Mouse (Mus musculus) brown adipose tissue, adult 24 weeks (tissue): ENCODE results near the gene Wfdc15b. TPM values are rescaled to one million over a fixed set of nuclear protein-coding genes. Genes with fewer than 3 reads are reported as not detected.
"Not testable (repeated sequence)": the region's sequence is repeated elsewhere in the genome, so short reads cannot be mapped to it uniquely, and the experiment has no call there.

Experiments used
- H3K27ac ChIP-seq: fragments of 200-500 bp; replicated peaks from 2 replicates; pipeline ENCODE4 v1.5.1; 2012; ENCODE audit warnings: low read depth, mild to moderate bottlenecking, low read length
- H3K4me1 ChIP-seq: fragments of 200-500 bp; 2 replicates; pipeline ENCODE4 v1.6.1; 2012; ENCODE audit warnings: low read length, mixed read lengths; ENCODE audit not compliant: control insufficient read depth, insufficient read depth, insufficient read length
- H3K4me3 ChIP-seq: fragments of 200-500 bp; 2 replicates; pipeline ENCODE4 v1.5.1; 2012; ENCODE audit warnings: low read depth, mild to moderate bottlenecking, low read length, moderate library complexity; ENCODE audit not compliant: insufficient read depth
- polyA plus RNA-seq: library from polyadenylated mRNA; stranded (reverse); fragments of >200 nt; gene quantifications from 2 replicates; pipeline ENCODE4 v1.2.4, GENCODE M21; 2012; ENCODE audit not compliant: missing spikeins, insufficient read depth, insufficient read length

Gene Wfdc15b
- polyA plus RNA-seq = not detected in 2 replicates

- no peak within 1 kb of the TSS for H3K27ac ChIP-seq
- no peaks in the 10 kb centered on the region for H3K4me1 ChIP-seq
- H3K4me3 ChIP-seq = no peak within 1 kb of the TSS
These were observed at the start of gene Wfdc15b for GRCm38 (mm10) chr2:164221522-164221921. Gene Wfdc15b, minus strand, starts transcription at chr2:164221660.

GRCm38 (mm10) chr2:164256540-164256939 lies 35.1 kb upstream of the Wfdc15b start, which contains the start of gene Svs3b:
Gene Svs3b, minus strand, starts transcription at chr2:164256640.
- H3K4me3 ChIP-seq, H3K27ac ChIP-seq, H3K4me1 ChIP-seq: not testable (repeated sequence)

GRCm38 (mm10) chr2:164238366-164238765 lies 16.9 kb upstream of the Wfdc15b start, which contains the start of gene Svs2:
Gene Svs2, minus strand, starts transcription at chr2:164238466.
- no peak within 1 kb of the TSS for H3K27ac ChIP-seq
- no peak within 1 kb of the TSS for H3K4me3 ChIP-seq
- no peaks in the 10 kb centered on the region for H3K4me1 ChIP-seq

DNA sequence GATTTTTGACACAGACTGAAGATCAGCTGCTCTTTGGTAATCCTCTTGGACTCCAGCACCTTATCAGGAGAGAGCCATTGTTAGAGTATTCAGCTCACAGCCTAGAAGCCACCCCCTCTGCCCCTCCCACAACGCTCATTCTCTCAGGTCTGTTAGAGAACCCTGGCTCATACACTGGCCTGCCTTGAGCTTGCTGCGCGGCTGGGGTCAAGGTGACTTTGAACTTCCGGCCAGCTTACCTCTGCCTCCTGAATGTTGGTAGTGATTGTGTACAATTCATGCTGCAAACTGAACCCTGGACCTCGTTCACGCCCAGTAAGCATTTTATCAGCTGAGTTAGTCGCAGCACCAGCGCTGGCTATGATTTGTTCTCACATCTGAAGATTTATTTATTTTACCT lies 11.2 kb upstream of the Wfdc15b start:
- Histone ChIP-seq H3K4me1 (no peaks in the 10 kb centered on the region), H3K4me3 (no peak overlapping the region)

GRCm38 (mm10) chr2:164228361-164229070 lies 7.1 kb upstream of the Wfdc15b start:
- H3K4me1 ChIP-seq = no peaks in the 10 kb centered on the region
- no peak overlapping the region for H3K27ac ChIP-seq
- H3K4me3 ChIP-seq = no peak overlapping the region

More for the DNA sequence above, 11.2 kb upstream of the Wfdc15b start:
- H3K27ac ChIP-seq = no peak overlapping the region

- no peaks in the 10 kb centered on the region for H3K4me1 ChIP-seq
- H3K27ac ChIP-seq = no peak overlapping the region
- no peak overlapping the region for H3K4me3 ChIP-seq
These were observed 2.2 kb downstream of the Wfdc15b start for GRCm38 (mm10) chr2:164219295-164219694.

DNA sequence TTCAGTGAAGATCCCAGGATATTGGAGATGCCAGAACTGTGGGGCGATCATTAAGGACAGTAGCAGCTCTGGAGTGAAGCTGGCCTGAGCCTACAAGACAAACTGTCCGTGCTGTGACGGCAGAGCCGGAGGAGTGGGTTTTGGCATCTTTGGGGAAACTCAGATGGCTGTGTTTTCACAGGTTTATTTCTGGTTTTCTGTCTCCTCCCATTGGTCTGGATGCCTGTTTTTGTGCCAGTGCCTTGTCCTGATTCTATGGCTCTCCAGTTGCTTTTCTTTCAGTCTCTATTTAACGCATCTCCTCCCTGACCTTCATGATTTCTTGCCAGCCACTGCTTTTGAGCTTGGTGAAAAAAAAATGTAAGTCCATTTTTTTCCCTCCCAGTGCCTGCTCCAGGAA lies 8.7 kb downstream of the Wfdc15b start:
- H3K4me1 ChIP-seq = no peaks in the 10 kb centered on the region
- no peak overlapping the region for H3K4me3 ChIP-seq
- H3K27ac ChIP-seq = no peak overlapping the region

DNA sequence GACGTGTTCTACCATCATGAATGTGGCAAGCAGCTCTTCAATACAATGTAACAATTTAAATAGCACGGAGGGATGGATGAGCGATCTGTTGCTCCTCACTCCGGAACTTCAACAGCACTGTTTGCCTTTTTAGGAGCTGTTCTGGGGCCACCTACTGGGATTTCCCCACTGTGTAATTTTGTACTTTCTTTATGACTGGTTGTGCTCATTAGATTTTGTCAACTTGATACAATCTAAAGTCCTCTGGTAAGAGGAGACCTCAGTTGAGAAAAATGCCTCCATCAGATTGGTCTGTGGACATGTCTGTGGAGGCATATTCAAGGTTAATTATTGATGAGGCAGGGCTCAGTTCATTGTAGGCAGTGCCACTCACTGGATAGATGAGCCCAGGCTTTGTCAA lies 10.6 kb downstream of the Wfdc15b start:
- Histone ChIP-seq H3K4me3 (no peak overlapping the region), H3K27ac (no peak overlapping the region), H3K4me1 (no peaks in the 10 kb centered on the region)

GRCm38 (mm10) chr2:164206676-164207075 lies 14.8 kb downstream of the Wfdc15b start:
- no peak overlapping the region for H3K27ac ChIP-seq
- no peaks in the 10 kb centered on the region for H3K4me1 ChIP-seq
- H3K4me3 ChIP-seq = no peak overlapping the region

DNA sequence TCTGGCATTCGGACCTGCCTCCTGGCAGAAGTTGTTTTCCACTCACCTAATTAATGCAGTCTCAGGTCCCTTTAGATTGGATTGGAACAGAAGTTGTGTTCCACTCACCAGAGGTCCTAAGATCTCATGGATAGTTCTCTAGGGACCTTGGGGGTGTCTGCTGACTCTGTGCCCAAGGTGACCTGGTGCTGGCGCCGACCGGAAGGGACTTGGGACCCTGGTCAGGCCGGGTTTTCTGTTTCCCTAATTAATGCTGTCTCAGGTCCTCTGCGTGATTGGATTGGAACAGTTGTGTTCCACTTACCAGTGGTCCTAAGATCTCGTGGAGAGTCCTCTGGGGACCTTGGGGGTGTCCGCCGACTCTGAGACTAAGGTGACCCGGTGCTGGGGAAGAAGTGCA lies 15.4 kb downstream of the Wfdc15b start:
- not testable (repeated sequence) for H3K27ac ChIP-seq, H3K4me3 ChIP-seq, H3K4me1 ChIP-seq

DNA sequence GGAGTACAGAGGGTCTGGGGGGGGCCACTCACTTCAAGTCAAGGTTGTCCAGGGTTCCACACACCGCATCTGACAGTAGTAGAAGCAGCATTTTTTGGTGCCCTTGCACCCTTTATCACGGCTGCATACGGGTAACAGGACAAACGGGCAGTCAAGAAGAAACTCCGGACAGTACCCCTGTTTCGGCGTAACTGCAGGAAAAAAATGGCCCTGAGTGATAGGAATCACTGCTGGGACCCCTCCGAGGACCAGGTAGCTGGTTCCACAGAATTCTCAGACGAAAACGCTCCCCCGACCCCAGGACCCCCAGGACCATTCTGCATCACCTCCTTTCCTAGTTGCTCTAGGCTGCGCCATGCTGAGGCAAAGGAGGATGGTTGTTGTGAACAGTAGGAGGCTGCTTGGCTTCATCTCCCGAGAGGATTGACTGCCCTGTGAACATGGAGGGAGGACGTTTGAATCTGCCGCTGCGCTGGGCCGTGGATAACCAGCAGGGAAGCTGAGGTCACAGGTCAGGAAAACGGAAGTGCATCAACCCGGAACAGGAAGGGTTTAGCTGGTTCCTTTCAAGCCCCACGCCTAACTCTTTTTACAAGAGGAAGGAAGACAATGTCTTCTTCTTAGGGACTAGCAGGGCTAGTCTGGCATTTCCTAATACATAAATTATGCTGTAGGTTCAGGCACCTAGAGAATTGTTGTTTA lies 21.7 kb downstream of the Wfdc15b start, which contains the start of gene Wfdc15a:
Gene Wfdc15a, minus strand, starts transcription at position 505 of the 702 bp plus-strand sequence.
- Histone ChIP-seq H3K4me1 (no peaks in the 10 kb centered on the region), H3K4me3 (no peak within 1 kb of the TSS), H3K27ac (no peak within 1 kb of the TSS)

- Histone ChIP-seq H3K4me1 (no peaks in the 10 kb centered on the region), H3K27ac (no peak overlapping the region), H3K4me3 (no peak overlapping the region)
These were observed 24.8 kb downstream of the Wfdc15b start for GRCm38 (mm10) chr2:164196700-164196990.

DNA sequence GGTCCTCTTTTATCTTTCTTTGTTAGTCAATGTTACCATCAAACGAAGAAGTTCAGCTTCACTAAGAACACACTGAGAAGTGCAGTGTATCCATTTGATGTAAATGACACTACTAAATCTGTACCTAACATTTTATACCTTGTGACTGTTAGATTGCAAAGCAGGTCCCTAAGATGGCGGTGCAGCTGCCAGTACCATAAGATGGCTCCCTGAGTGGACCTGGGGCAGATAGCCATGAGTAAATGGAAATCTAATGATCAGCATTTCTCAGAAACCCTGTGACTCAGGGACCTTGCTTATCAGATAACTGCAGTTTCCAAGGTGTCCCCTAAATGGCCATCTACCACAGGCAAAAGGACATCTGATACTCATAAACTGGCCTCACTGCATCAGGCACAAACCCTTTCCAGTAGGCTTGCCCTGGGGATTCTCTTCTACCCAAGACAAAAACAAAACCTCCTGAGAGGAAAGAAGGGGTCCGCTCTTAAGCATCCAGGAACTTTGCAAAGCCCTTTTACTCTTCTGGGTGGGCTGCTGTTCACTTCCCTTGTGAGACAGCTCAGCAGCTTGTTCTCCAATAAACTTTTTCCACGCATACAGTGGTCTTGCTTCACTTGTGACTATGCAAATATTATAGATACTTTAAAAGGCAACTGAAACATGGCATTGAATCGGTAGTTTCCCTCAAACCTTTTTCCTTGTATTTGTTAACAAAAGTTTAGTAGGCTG lies 25.3 kb downstream of the Wfdc15b start:
- Histone ChIP-seq H3K4me3 (no peak overlapping the region), H3K27ac (no peak overlapping the region), H3K4me1 (no peaks in the 10 kb centered on the region)

DNA sequence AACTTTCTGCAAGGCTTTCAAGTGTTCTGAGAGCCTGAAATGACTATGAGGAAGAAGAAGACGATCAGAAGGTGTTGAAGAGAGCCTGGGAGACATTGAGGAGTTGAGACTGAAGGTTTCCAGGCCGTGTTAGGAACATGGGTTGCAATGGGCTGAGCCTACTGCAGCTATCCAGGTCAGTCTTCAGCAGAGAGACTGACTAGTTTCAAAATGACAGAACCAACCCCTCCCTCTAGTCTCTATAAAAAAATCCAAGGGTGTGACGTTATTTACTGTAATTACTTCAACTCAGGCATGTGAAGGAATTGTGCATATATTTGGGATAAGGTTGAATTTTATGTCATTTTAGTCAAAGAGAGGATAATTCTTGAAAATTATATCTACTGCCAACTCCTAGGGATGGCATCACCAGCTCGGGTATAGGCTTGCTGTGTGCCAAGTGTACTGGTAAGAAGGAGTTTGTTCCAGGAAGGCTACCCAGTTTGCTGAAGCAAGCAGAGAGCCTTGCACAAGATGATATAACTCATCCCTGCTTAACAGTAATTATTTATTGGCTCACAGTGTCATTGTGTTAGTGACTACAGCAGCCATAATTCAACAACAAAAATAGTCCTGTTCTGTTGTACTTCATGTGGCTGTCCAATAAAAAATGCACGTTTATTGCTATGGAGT lies 26.4 kb downstream of the Wfdc15b start:
- H3K27ac ChIP-seq = no peak overlapping the region
- H3K4me1 ChIP-seq = no peaks in the 10 kb centered on the region
- no peak overlapping the region for H3K4me3 ChIP-seq

GRCm38 (mm10) chr2:164192279-164192678 lies 29.2 kb downstream of the Wfdc15b start:
- Histone ChIP-seq H3K27ac (no peak overlapping the region), H3K4me1 (no peaks in the 10 kb centered on the region), H3K4me3 (no peak overlapping the region)
